Mouse (Mus musculus) adrenal gland, adult (tissue): ENCODE results near the gene Zdhhc9.

Experiments used
- DNase-seq, 2 experiments: peaks; one replicate each; pipeline ENCODE4 v3.0.0; 2022 to 2023; ENCODE audit warnings: low spot score in 1 of 2; ENCODE audit not compliant: inconsistent age in 2 of 2

Gene Zdhhc9

GRCm38 (mm10) chrX:48181844-48182243 lies 26.8 kb downstream of the Zdhhc9 start:
- no peak for DNase-seq

GRCm38 (mm10) chrX:48170368-48170767 lies 38.3 kb downstream of the Zdhhc9 start:
- DNase-seq = no peak

- DNase-seq = no peak
Measured at GRCm38 (mm10) chrX:48169892-48170291, 38.8 kb downstream of the Zdhhc9 start.

GRCm38 (mm10) chrX:48158229-48158919 lies 50.3 kb downstream of the Zdhhc9 start:
- no peak for DNase-seq

GRCm38 (mm10) chrX:48157396-48157795 lies 51.3 kb downstream of the Zdhhc9 start:
- DNase-seq = no peak

GRCm38 (mm10) chrX:48155489-48155888 lies 53.2 kb downstream of the Zdhhc9 start:
- no peak for DNase-seq

GRCm38 (mm10) chrX:48153949-48154348 lies 54.7 kb downstream of the Zdhhc9 start:
- DNase-seq = no peak

GRCm38 (mm10) chrX:48153414-48153813 lies 55.3 kb downstream of the Zdhhc9 start:
- no peak for DNase-seq

GRCm38 (mm10) chrX:48152106-48152505 lies 56.6 kb downstream of the Zdhhc9 start:
- DNase-seq = no peak

GRCm38 (mm10) chrX:48147741-48148186 lies 60.9 kb downstream of the Zdhhc9 start:
- DNase-seq = no peak

GRCm38 (mm10) chrX:48147226-48147625 lies 61.5 kb downstream of the Zdhhc9 start:
- DNase-seq = no peak

GRCm38 (mm10) chrX:48146262-48146661 lies 62.4 kb downstream of the Zdhhc9 start, which contains the start of gene Sash3:
TSS of gene Sash3 (plus strand) at chrX:48146436.
- DNase-seq = no peak

- peak; percentile 34 to 44 for DNase-seq
Measured at GRCm38 (mm10) chrX:48143415-48144335, 65.0 kb downstream of the Zdhhc9 start.

- no peak for DNase-seq
Measured at GRCm38 (mm10) chrX:48141481-48141880, 67.2 kb downstream of the Zdhhc9 start.

- no peak for DNase-seq
Measured at GRCm38 (mm10) chrX:48140286-48140877, 68.3 kb downstream of the Zdhhc9 start.

- no peak for DNase-seq
Measured at GRCm38 (mm10) chrX:48139368-48140285, 69.1 kb downstream of the Zdhhc9 start.

GRCm38 (mm10) chrX:48138539-48139275 lies 70.0 kb downstream of the Zdhhc9 start:
- DNase-seq = no peak

- no peak for DNase-seq
Measured at GRCm38 (mm10) chrX:48138011-48138410, 70.7 kb downstream of the Zdhhc9 start.

- no peak for DNase-seq
Measured at GRCm38 (mm10) chrX:48136935-48137334, 71.7 kb downstream of the Zdhhc9 start.

GRCm38 (mm10) chrX:48129167-48129566 lies 79.5 kb downstream of the Zdhhc9 start:
- no peak for DNase-seq
